Mouse (Mus musculus): Measurements from ENCODE around the gene Esrrb. TPM values are rescaled to one million over a fixed set of nuclear protein-coding genes. Genes with fewer than 3 reads are reported as not detected.

The Esrrb gene
- polyA plus RNA-seq (2014; fragmentation: Nextera tagmentation; extraction: Ambion mirVana) = 1.9 and 2.5 TPM in 2 replicates

- H3K27ac ChIP-seq (replicated peaks in 1 of 2; ENCODE audit: control insufficient read depth in 1 of 2, insufficient read depth in 1 of 2, low read depth in 2 of 2, low read length in 2 of 2) = peak within 1 kb of the TSS; percentile 63 to 85
- peak within 1 kb of the TSS; percentile 38 to 40 for H3K4me3 ChIP-seq (ENCODE audit: control insufficient read depth in 1 of 2, insufficient read depth in 1 of 2, low read depth in 1 of 2, low read length in 2 of 2)
- H3K27me3 ChIP-seq (ENCODE audit: control insufficient read depth, insufficient read depth, low read length) = no peaks in the 10 kb centered on the region
- peaks cover 22 to 46% of the 10 kb centered on the region in 2 experiments for H3K4me1 ChIP-seq (ENCODE audit: control insufficient read depth in 2 of 2, insufficient read depth in 2 of 2, low read length in 2 of 2)
- H3K9ac ChIP-seq (ENCODE audit: low read length) = peak within 1 kb of the TSS; percentile 71
- peak; percentile 80 for ATAC-seq (ENCODE audit: insufficient number of reproducible peaks, insufficient read depth, low FRiP score, low read depth)
- WGBS = 20% methylated on average over 22 of the region's 22 CpGs
- H3K4me2 ChIP-seq (ENCODE audit: low read length) = peak within 1 kb of the TSS; percentile 60
- no peaks in the 10 kb centered on the region for H3K9me3 ChIP-seq (ENCODE audit: control insufficient read depth, low read length)
- no peaks in the 10 kb centered on the region for H3K36me3 ChIP-seq (ENCODE audit: control insufficient read depth, insufficient read depth, low read length)
Measured at GRCm38 (mm10) chr12:86360696-86361631, at the start of gene Esrrb. TSS of gene Esrrb (plus strand) at chr12:86361117.

- Histone ChIP-seq H3K36me3 (ENCODE audit: control insufficient read depth, insufficient read depth, low read length) (no peaks in the 10 kb centered on the region), H3K27me3 (ENCODE audit: control insufficient read depth, insufficient read depth, low read length) (no peaks in the 10 kb centered on the region), H3K9me3 (ENCODE audit: control insufficient read depth, low read length) (no peaks in the 10 kb centered on the region), H3K4me1 (ENCODE audit: control insufficient read depth in 2 of 2, insufficient read depth in 2 of 2, low read length in 2 of 2) (peaks cover 0 to 4% of the 10 kb centered on the region in 2 experiments; a peak in 1 of 4 replicates), H3K4me3 (ENCODE audit: control insufficient read depth in 1 of 2, insufficient read depth in 1 of 2, low read depth in 1 of 2, low read length in 2 of 2) (no peak overlapping the region), H3K4me2 (ENCODE audit: low read length) (peak overlapping the region; percentile 37; the same call in 1 of the 2 replicates), H3K27ac (replicated peaks in 1 of 2; ENCODE audit: control insufficient read depth in 1 of 2, insufficient read depth in 1 of 2, low read depth in 2 of 2, low read length in 2 of 2) (no peak overlapping the region), H3K9ac (ENCODE audit: low read length) (no peak overlapping the region)
- no peak for ATAC-seq (ENCODE audit: insufficient number of reproducible peaks, insufficient read depth, low FRiP score, low read depth)
- WGBS = 22% methylated on average over 12 of the region's 12 CpGs
Measured at GRCm38 (mm10) chr12:86320629-86321028, 40.3 kb upstream of the Esrrb start.

- Histone ChIP-seq H3K9me3 (ENCODE audit: control insufficient read depth, low read length) (no peaks in the 10 kb centered on the region), H3K9ac (ENCODE audit: low read length) (no peak overlapping the region), H3K36me3 (ENCODE audit: control insufficient read depth, insufficient read depth, low read length) (no peaks in the 10 kb centered on the region), H3K4me3 (ENCODE audit: control insufficient read depth in 1 of 2, insufficient read depth in 1 of 2, low read depth in 1 of 2, low read length in 2 of 2) (no peak overlapping the region), H3K27ac (replicated peaks in 1 of 2; ENCODE audit: control insufficient read depth in 1 of 2, insufficient read depth in 1 of 2, low read depth in 2 of 2, low read length in 2 of 2) (no peak overlapping the region), H3K27me3 (ENCODE audit: control insufficient read depth, insufficient read depth, low read length) (no peaks in the 10 kb centered on the region), H3K4me2 (ENCODE audit: low read length) (no peak overlapping the region), H3K4me1 (ENCODE audit: control insufficient read depth in 2 of 2, insufficient read depth in 2 of 2, low read length in 2 of 2) (peaks cover 0 to 4% of the 10 kb centered on the region in 2 experiments; a peak in 1 of 4 replicates)
- WGBS = 58% methylated on average over 3 of the region's 3 CpGs
- ATAC-seq (ENCODE audit: insufficient number of reproducible peaks, insufficient read depth, low FRiP score, low read depth) = no peak
Measured at GRCm38 (mm10) chr12:86324297-86324696, 36.6 kb upstream of the Esrrb start.

GRCm38 (mm10) chr12:86329813-86330212 lies 31.1 kb upstream of the Esrrb start:
- Histone ChIP-seq H3K9ac (ENCODE audit: low read length) (no peak overlapping the region), H3K36me3 (ENCODE audit: control insufficient read depth, insufficient read depth, low read length) (no peaks in the 10 kb centered on the region), H3K4me3 (ENCODE audit: control insufficient read depth in 1 of 2, insufficient read depth in 1 of 2, low read depth in 1 of 2, low read length in 2 of 2) (no peak overlapping the region), H3K9me3 (ENCODE audit: control insufficient read depth, low read length) (no peaks in the 10 kb centered on the region), H3K27ac (replicated peaks in 1 of 2; ENCODE audit: control insufficient read depth in 1 of 2, insufficient read depth in 1 of 2, low read depth in 2 of 2, low read length in 2 of 2) (no peak overlapping the region), H3K4me2 (ENCODE audit: low read length) (no peak overlapping the region), H3K27me3 (ENCODE audit: control insufficient read depth, insufficient read depth, low read length) (no peaks in the 10 kb centered on the region), H3K4me1 (ENCODE audit: control insufficient read depth in 2 of 2, insufficient read depth in 2 of 2, low read length in 2 of 2) (no peaks in the 10 kb centered on the region; a peak in 1 of 4 replicates)
- 54% methylated on average over 4 of the region's 4 CpGs for WGBS
- ATAC-seq (ENCODE audit: insufficient number of reproducible peaks, insufficient read depth, low FRiP score, low read depth) = no peak

- 82% methylated on average over 9 of the region's 9 CpGs for WGBS
- H3K9me3 ChIP-seq (ENCODE audit: control insufficient read depth, low read length) = no peaks in the 10 kb centered on the region
- H3K4me1 ChIP-seq (ENCODE audit: control insufficient read depth in 2 of 2, insufficient read depth in 2 of 2, low read length in 2 of 2) = no peaks in the 10 kb centered on the region; a peak in 1 of 4 replicates
- H3K4me2 ChIP-seq (ENCODE audit: low read length) = no peak overlapping the region
- H3K9ac ChIP-seq (ENCODE audit: low read length) = no peak overlapping the region
- no peaks in the 10 kb centered on the region for H3K36me3 ChIP-seq (ENCODE audit: control insufficient read depth, insufficient read depth, low read length)
- no peak overlapping the region for H3K4me3 ChIP-seq (ENCODE audit: control insufficient read depth in 1 of 2, insufficient read depth in 1 of 2, low read depth in 1 of 2, low read length in 2 of 2)
- H3K27ac ChIP-seq (replicated peaks in 1 of 2; ENCODE audit: control insufficient read depth in 1 of 2, insufficient read depth in 1 of 2, low read depth in 2 of 2, low read length in 2 of 2) = no peak overlapping the region
- H3K27me3 ChIP-seq (ENCODE audit: control insufficient read depth, insufficient read depth, low read length) = no peaks in the 10 kb centered on the region
- no peak for ATAC-seq (ENCODE audit: insufficient number of reproducible peaks, insufficient read depth, low FRiP score, low read depth)
Measured at GRCm38 (mm10) chr12:86330684-86331083, 30.2 kb upstream of the Esrrb start.

- H3K27me3 ChIP-seq (ENCODE audit: control insufficient read depth, insufficient read depth, low read length) = no peaks in the 10 kb centered on the region
- no peaks in the 10 kb centered on the region for H3K9me3 ChIP-seq (ENCODE audit: control insufficient read depth, low read length)
- no peak overlapping the region for H3K27ac ChIP-seq (replicated peaks in 1 of 2; ENCODE audit: control insufficient read depth in 1 of 2, insufficient read depth in 1 of 2, low read depth in 2 of 2, low read length in 2 of 2)
- ATAC-seq (ENCODE audit: insufficient number of reproducible peaks, insufficient read depth, low FRiP score, low read depth) = no peak
- H3K4me2 ChIP-seq (ENCODE audit: low read length) = no peak overlapping the region
- no peak overlapping the region for H3K9ac ChIP-seq (ENCODE audit: low read length)
- WGBS = 79% methylated on average over 10 of the region's 10 CpGs
- H3K4me3 ChIP-seq (ENCODE audit: control insufficient read depth in 1 of 2, insufficient read depth in 1 of 2, low read depth in 1 of 2, low read length in 2 of 2) = no peak overlapping the region
- no peaks in the 10 kb centered on the region for H3K36me3 ChIP-seq (ENCODE audit: control insufficient read depth, insufficient read depth, low read length)
- no peaks in the 10 kb centered on the region; a peak in 1 of 4 replicates for H3K4me1 ChIP-seq (ENCODE audit: control insufficient read depth in 2 of 2, insufficient read depth in 2 of 2, low read length in 2 of 2)
Measured at GRCm38 (mm10) chr12:86331248-86331647, 29.7 kb upstream of the Esrrb start.

- 95% methylated on average over 3 of the region's 3 CpGs for WGBS
- Histone ChIP-seq H3K4me2 (ENCODE audit: low read length) (no peak overlapping the region), H3K36me3 (ENCODE audit: control insufficient read depth, insufficient read depth, low read length) (no peaks in the 10 kb centered on the region), H3K27me3 (ENCODE audit: control insufficient read depth, insufficient read depth, low read length) (no peaks in the 10 kb centered on the region), H3K27ac (replicated peaks in 1 of 2; ENCODE audit: control insufficient read depth in 1 of 2, insufficient read depth in 1 of 2, low read depth in 2 of 2, low read length in 2 of 2) (no peak overlapping the region), H3K4me3 (ENCODE audit: control insufficient read depth in 1 of 2, insufficient read depth in 1 of 2, low read depth in 1 of 2, low read length in 2 of 2) (no peak overlapping the region), H3K9ac (ENCODE audit: low read length) (no peak overlapping the region), H3K4me1 (ENCODE audit: control insufficient read depth in 2 of 2, insufficient read depth in 2 of 2, low read length in 2 of 2) (peaks cover 14 to 22% of the 10 kb centered on the region in 2 experiments), H3K9me3 (ENCODE audit: control insufficient read depth, low read length) (no peaks in the 10 kb centered on the region)
- ATAC-seq (ENCODE audit: insufficient number of reproducible peaks, insufficient read depth, low FRiP score, low read depth) = no peak
Measured at GRCm38 (mm10) chr12:86336209-86336608, 24.7 kb upstream of the Esrrb start.

Data from heart, embryonic 14.5 days (tissue).